10 mouse cellular contexts compared by ENCODE assay signal in genomic region chrX:12439447-12439846, GRCm38 (mm10).
DNase-seq lines count a peak whose midpoint lies in the region; ATAC-seq lines count a peak whose summit lies in the region.
"Had no signal": no experiment of that assay in that cellular context is flagged by ENCODE, and none has a peak within 500 bp of the region (broad histone marks: within the 10 kb centered on the region; RNA-seq: fewer than 3 reads in every experiment).

No protein-coding gene starts in this region.

- ATAC-seq in activated CD4-positive, CD25-positive, alpha-beta regulatory T cell, adult 4 months, result no peak
- ATAC-seq: forebrain, embryonic 14.5 days had no signal

- intact Hi-C loops in left cerebral cortex, postnatal 25 days (cut with DNase I), result no loop called here
- intact Hi-C loops in heart, postnatal 36 days (cut with DNase I), result no loop called here

- peak; percentile 20 to 51 for DNase-seq in cerebellum, postnatal 10 days
- DNase-seq in cerebellum, adult 9-11 months, result no peak
- DNase-seq in right cerebral cortex, adult 18-20 months, result peak; percentile 41
- no peak for DNase-seq in right cerebral cortex, postnatal 4 days
- peak; percentile 13 to 76 for DNase-seq in left cerebral cortex, postnatal 25 days (ENCODE audit: low spot score in 2 of 2)
- DNase-seq in thymus, postnatal 4 days, result no peak
- DNase-seq in heart, postnatal 36 days, result no peak
- DNase-seq: lung, postnatal 4 days had no signal

Comparison
In these comparisons a context has a peak if more than half of its experiments do, and no peak if none do; other contexts are left out.
1. DNase-seq: peak in cerebellum, postnatal 10 days (2 of 2), right cerebral cortex, adult 18-20 months (single experiment) and left cerebral cortex, postnatal 25 days (2 of 2); none in cerebellum, adult 9-11 months (single experiment), right cerebral cortex, postnatal 4 days (single experiment), thymus, postnatal 4 days (single experiment) and heart, postnatal 36 days (0 of 2).